Mouse (Mus musculus) midbrain, postnatal 0 days (tissue): ENCODE results near the gene Top3a. TPM values are rescaled to one million over a fixed set of nuclear protein-coding genes. Genes with fewer than 3 reads are reported as not detected.

Source experiments
- ATAC-seq: fragments of 200-750 bp; cut with Nextera tagmentation; 2 replicates; pipeline ENCODE4 v1.8.0; 2017; ENCODE audit warnings: moderate number of reproducible peaks, mild to moderate bottlenecking, moderate TSS enrichment, moderate library complexity; ENCODE audit not compliant: low FRiP score
- DNase-seq: peaks from one replicate; pipeline ENCODE4 v3.0.0-alpha.2; 2015; ENCODE audit warnings: low spot score
- H3K27ac ChIP-seq: fragments of 300-500 bp; sonication (generic); 2 replicates; pipeline ENCODE4 v1.5.1; 2014; ENCODE audit warnings: low read depth, mild to moderate bottlenecking, low read length, mixed read lengths
- H3K27me3 ChIP-seq: fragments of 300-500 bp; sonication (generic); 2 replicates; pipeline ENCODE4 v1.6.1; 2014; ENCODE audit warnings: low read length, control low read depth, mixed read lengths; ENCODE audit not compliant: insufficient read depth
- H3K36me3 ChIP-seq: fragments of 300-500 bp; sonication (generic); 2 replicates; pipeline ENCODE4 v1.6.1; 2014; ENCODE audit warnings: low read length, control low read depth, mixed read lengths; ENCODE audit not compliant: insufficient read depth
- H3K4me1 ChIP-seq: fragments of 300-500 bp; sonication (generic); 2 replicates; pipeline ENCODE4 v1.6.1; 2014; ENCODE audit warnings: mild to moderate bottlenecking, control low read depth, antibody characterized with exemption, low read length, mixed read lengths; ENCODE audit not compliant: insufficient read depth
- H3K4me2 ChIP-seq: fragments of 300-500 bp; sonication (generic); 2 replicates; pipeline ENCODE4 v1.6.1; 2014; ENCODE audit warnings: low read depth, mild to moderate bottlenecking, low read length, mixed read lengths; ENCODE audit not compliant: poor library complexity, severe bottlenecking
- H3K4me3 ChIP-seq: fragments of 300-500 bp; sonication (generic); 2 replicates; pipeline ENCODE4 v1.5.1; 2014; ENCODE audit warnings: low read depth, mild to moderate bottlenecking, low read length, moderate library complexity
- H3K9ac ChIP-seq: fragments of 300-500 bp; sonication (generic); replicated peaks from 2 replicates; pipeline ENCODE4 v1.6.1; 2014; ENCODE audit warnings: mild to moderate bottlenecking, low read length, moderate library complexity, mixed read lengths; ENCODE audit not compliant: poor library complexity, severe bottlenecking
- H3K9me3 ChIP-seq: fragments of 300-500 bp; sonication (generic); 2 replicates; pipeline ENCODE4 v1.6.1; 2016; ENCODE audit warnings: low read length, control low read depth
- CTCF ChIP-seq: IDR thresholded peaks from 2 replicates; pipeline ENCODE4 v1.5.1; 2016; ENCODE audit warnings: antibody characterized with exemption, mild to moderate bottlenecking
- WGBS: fragments of 180-500 bp; shearing (Covaris S2); extraction: QIAGEN DNeasy Blood & Tissue Kit; methylation state at CpG from one replicate; pipeline ENCODE4 v1.1.7; 2014; 5-methylcytosine and 5-hydroxymethylcytosine counted together
- polyA plus RNA-seq: library from polyadenylated mRNA; unstranded; fragments of >200 nt; fragmentation: Nextera tagmentation; extraction: Ambion mirVana; gene quantifications from 2 replicates; pipeline ENCODE4 v1.2.1, GENCODE M21; 2015
- total RNA-seq: library from RNA; depleted of rRNA; stranded (reverse); fragments of >200 nt; gene quantifications from 2 replicates; pipeline ENCODE4 v1.2.3, GENCODE M21; 2014

The Top3a gene
- total and polyA plus RNA-seq, 2 experiments from 2014 or later: 4.1 to 10.9 TPM

DNA sequence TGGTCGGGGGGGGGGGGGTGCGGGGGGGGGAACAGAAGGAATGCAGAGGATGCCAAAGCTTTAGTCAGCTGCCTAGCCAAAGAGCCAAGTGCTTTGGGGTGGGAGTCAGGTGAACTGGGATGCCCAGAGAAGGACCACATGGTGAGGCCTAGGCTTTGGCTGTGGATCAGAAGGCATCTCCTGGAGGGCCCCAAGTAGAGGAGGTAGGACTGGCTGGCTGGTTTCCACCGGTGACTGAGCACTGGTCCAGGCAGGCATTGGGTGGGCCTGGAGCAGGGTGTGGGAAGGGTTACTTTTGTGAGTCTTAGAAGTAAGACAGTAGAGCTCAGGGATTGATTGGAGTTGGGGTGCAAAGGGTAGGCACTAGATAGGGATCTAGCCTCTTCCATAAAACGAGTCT lies 75.6 kb downstream of the Top3a start:
- WGBS: 72% methylated on average over 4 of the region's 4 CpGs
- H3K27ac ChIP-seq: 0 out of 2 replicates have a peak overlapping the region, but pooled peaks have one; percentile 12
- H3K9me3 ChIP-seq: no peaks in the 10 kb centered on the region
- H3K4me3 ChIP-seq: no peak overlapping the region
- DNase-seq: no peak
- H3K9ac ChIP-seq: no peak overlapping the region
- peaks cover 9% of the 10 kb centered on the region; the same call in 1 of the 2 replicates for H3K4me1 ChIP-seq
- TF ChIP-seq CTCF: no peak
- no peak for ATAC-seq
- H3K4me2 ChIP-seq: peak overlapping the region; percentile 80; the same call in 1 of the 2 replicates
- H3K36me3 ChIP-seq: peaks cover 21% of the 10 kb centered on the region
- no peaks in the 10 kb centered on the region for H3K27me3 ChIP-seq

DNA sequence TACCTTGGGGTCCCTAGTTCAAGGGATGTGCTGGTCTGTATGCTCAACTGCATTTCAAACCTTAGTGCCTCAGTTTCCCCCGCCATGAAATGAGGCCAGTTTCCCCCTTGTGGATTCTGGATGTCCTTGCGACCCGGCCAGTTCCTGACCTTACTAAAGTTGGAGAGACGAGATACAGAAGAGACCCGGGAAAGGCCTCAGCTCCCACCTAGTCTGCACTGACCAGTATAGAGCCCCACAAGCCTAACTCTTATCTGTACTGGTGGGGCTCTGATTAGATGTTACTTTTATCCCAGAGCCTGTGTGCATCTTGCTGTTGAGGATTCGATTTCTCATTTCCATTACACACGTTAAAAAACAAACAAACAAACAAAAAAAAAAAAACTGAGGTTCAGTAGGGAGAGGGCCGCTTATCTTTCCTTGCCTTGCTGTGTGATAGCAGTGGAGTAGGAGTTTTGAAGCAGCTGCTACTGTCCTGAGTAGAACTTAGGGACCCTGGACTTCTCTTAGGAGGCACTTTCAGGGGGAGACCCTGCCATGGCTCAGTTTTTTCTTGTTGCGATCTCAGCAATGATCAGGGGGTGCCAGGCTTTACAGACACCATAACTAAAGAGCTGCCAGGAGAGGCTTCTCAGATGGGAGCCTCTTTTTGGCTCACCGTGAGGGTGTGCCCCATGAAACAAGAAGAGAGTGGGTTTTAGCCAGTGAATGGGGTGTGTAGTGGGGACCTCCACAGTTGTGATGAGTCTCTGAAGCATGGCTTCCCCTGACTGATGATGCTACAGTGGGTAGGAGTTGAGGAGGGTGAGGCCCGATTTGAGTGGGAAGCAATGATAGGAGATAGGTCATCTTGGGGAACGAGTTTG lies 76.6 kb downstream of the Top3a start:
- no peaks in the 10 kb centered on the region for H3K9me3 ChIP-seq
- no peak overlapping the region for H3K27ac ChIP-seq
- WGBS: 18% methylated on average over 12 of the region's 12 CpGs
- no peak for DNase-seq
- no peak for TF ChIP-seq CTCF
- H3K27me3 ChIP-seq: no peaks in the 10 kb centered on the region
- peak overlapping the region; percentile 82 for H3K9ac ChIP-seq
- H3K4me2 ChIP-seq: peak overlapping the region; percentile 80
- H3K36me3 ChIP-seq: peaks cover 10% of the 10 kb centered on the region
- H3K4me3 ChIP-seq: peak overlapping the region; percentile 78
- peaks cover 9% of the 10 kb centered on the region; the same call in 1 of the 2 replicates for H3K4me1 ChIP-seq
- no peak for ATAC-seq

DNA sequence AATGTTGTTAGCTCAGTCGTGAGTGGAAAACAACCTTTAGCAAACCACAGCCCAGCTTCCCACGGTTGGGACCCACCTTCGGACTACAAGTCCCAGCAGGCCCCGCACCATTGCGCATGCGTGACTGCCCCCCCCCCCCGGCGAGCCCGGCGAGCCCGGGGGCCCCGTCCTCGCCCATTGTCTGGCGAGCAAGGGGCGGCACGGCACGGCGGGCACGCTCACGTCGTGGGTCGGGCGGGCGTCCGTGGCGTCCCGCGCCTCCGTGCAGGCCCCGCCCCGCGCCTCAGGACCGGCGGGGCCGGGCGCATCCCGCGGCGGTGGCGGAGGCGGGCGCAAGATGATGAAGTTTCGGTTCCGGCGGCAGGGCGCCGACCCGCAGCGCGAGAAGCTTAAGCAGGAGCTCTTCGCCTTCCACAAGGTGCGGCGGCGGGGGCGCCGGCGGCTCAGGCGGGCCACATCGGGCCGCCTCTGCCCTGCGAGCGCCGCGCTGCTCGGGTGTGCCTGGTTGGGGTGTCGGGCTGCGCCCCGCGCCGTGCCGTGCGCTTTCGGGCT lies 77.6 kb downstream of the Top3a start, which contains the start of gene Llgl1:
Llgl1 (plus strand) TSS at position 200 of the 552 bp plus-strand sequence.
- H3K4me3 ChIP-seq: peak within 1 kb of the TSS; percentile 78
- H3K4me1 ChIP-seq: peaks cover 9% of the 10 kb centered on the region; the same call in 1 of the 2 replicates
- H3K4me2 ChIP-seq: peak within 1 kb of the TSS; percentile 80
- H3K36me3 ChIP-seq: 0 out of 2 replicates have a peak, but pooled peaks cover 1% of the 10 kb centered on the region
- no peak for TF ChIP-seq CTCF
- H3K9me3 ChIP-seq: no peaks in the 10 kb centered on the region
- H3K9ac ChIP-seq: peak within 1 kb of the TSS; percentile 82
- 0% methylated on average over 38 of the region's 73 CpGs for WGBS
- H3K27me3 ChIP-seq: no peaks in the 10 kb centered on the region
- peak within 1 kb of the TSS; percentile 73 for H3K27ac ChIP-seq
- DNase-seq (peak; percentile 95), ATAC-seq (peak; percentile 89)

DNA sequence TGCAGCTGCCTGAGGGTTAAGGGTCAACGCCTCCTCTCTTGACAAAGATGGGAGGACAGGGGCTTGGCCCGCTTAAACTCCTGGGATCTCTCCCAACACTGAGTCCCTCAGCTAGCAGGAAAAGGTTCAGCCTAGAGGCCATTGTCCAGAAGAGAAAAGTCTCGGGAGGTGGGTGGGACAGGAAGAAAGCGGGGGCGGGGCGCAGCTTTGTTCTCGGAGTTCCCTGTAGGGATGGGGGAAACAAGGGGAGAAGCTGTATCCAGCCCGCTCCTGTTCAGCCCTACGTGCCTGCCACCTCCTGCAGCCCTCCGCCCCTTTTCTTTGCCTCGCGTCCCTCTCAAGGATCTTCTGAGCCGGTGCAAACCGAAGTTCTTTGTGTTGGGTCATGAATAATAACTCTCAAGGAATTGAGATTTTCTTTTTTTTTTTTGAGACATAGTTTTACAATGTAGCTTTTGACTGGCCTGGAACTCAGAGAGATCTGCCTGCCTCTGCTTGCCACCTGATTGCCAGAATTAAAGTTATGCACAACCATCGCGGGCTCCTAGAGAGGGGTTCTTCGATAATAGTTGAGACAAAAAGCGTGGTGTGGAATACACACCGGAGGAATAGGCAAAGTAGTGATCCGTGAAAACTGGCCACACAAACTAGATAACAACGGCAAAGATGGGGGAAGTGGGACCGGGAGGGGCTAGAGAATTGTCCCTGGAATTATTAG lies 78.2 kb downstream of the Top3a start:
- H3K4me1 ChIP-seq: peaks cover 9% of the 10 kb centered on the region; the same call in 1 of the 2 replicates
- H3K27me3 ChIP-seq: no peaks in the 10 kb centered on the region
- peak overlapping the region; percentile 78 for H3K4me3 ChIP-seq
- TF ChIP-seq CTCF: no peak
- WGBS: 1% methylated on average over 22 of the region's 22 CpGs
- peak; percentile 53 for DNase-seq
- H3K9ac ChIP-seq: peak overlapping the region; percentile 82; the same call in 1 of the 2 replicates
- peak overlapping the region; percentile 73 for H3K27ac ChIP-seq
- peak overlapping the region; percentile 80 for H3K4me2 ChIP-seq
- H3K9me3 ChIP-seq: no peaks in the 10 kb centered on the region
- no peaks in the 10 kb centered on the region for H3K36me3 ChIP-seq
- ATAC-seq: peak; percentile 44

DNA sequence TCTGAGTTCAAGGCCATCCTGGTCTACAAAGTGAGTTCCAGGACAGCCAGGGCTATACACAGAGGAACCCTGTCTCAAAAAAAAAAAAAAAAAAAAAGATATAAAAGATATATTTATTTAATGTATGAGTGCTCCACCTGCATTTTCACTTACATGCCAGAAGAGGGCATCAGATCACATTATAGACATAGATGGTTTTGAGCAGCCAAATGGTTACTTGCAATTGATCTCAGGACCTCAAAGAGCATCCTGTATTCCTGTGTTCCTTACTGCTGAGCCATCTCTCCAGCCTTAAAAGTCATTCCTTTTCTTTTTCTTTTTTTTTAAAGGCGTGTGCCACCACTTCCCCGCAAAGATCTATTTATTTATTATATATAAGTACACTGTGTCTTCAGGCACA lies 79.6 kb downstream of the Top3a start:
- no peak overlapping the region for H3K4me3 ChIP-seq
- H3K27ac ChIP-seq: no peak overlapping the region
- H3K9ac ChIP-seq: no peak overlapping the region
- DNase-seq: peak; percentile 58
- no peaks in the 10 kb centered on the region for H3K27me3 ChIP-seq
- WGBS: 64% methylated on average over 2 of the region's 2 CpGs
- no peak overlapping the region for H3K4me2 ChIP-seq
- peak; percentile 63 for TF ChIP-seq CTCF
- H3K4me1 ChIP-seq: peaks cover 9% of the 10 kb centered on the region; the same call in 1 of the 2 replicates
- no peaks in the 10 kb centered on the region for H3K36me3 ChIP-seq
- no peak for ATAC-seq
- H3K9me3 ChIP-seq: no peaks in the 10 kb centered on the region
